Mouse (Mus musculus) brain, embryonic 14.5 days (tissue): ENCODE measurements at regions not wholly inside any gene's neighbourhood (a gene's known extent, or its start where the extent isn't known, plus 50 kb on each side); places are given as distances from the start of the nearest gene placed in this dataset.

Experiments used
- CTCF ChIP-seq: fragments of 200-500 bp; IDR thresholded peaks from 2 replicates; pipeline ENCODE4 v1.5.1; 2012; ENCODE audit warnings: inconsistent platforms, mild to moderate bottlenecking, moderate library complexity, borderline replicate concordance; ENCODE audit not compliant: insufficient read depth, insufficient read length; ENCODE audit errors: extremely low read depth
- POLR2A ChIP-seq: fragments of 200-500 bp; IDR thresholded peaks from 2 replicates; pipeline ENCODE4 v1.6.1; 2012; ENCODE audit warnings: mild to moderate bottlenecking, inconsistent platforms, borderline replicate concordance; ENCODE audit not compliant: poor library complexity, insufficient read depth, insufficient read length, severe bottlenecking; ENCODE audit errors: extremely low read depth

GRCm38 (mm10) chr4:23338481-23338880 is 850.3 kb upstream of the Pou3f2 start:
- TF ChIP-seq CTCF (no peak), POLR2A (no peak)
